Mouse (Mus musculus): ENCODE data around the gene Polr1c. TPM values are rescaled to one million over a fixed set of nuclear protein-coding genes. Genes with fewer than 3 reads are reported as not detected.

Gene Polr1c
- polyA plus RNA-seq, 1 experiment from 2014 or later, result 56.3 TPM

DNA sequence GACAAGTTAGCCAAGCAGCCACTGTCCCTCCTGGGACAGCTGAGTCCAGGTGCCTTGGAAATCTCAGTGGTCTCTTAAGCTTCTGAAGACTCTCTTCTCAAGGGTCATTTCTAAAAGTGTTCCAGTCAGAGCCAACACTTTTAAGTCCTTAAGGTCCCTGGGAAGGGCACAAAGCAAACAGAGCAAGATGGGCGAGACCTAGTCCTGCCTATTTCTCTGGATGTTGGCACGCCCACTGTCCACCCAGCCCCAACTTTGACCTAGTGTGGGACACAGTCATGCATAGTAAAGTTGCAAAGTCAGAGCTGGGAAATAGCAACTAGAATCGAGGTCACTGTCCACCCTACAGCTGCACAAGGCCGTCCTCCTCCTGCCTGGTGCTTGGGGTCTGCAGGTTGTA is 4.9 kb downstream of the Polr1c start:
- Histone ChIP-seq H3K27ac (no peak overlapping the region), H3K36me3 (peaks cover 82% of the 10 kb centered on the region)
- ATAC-seq, result no peak

DNA sequence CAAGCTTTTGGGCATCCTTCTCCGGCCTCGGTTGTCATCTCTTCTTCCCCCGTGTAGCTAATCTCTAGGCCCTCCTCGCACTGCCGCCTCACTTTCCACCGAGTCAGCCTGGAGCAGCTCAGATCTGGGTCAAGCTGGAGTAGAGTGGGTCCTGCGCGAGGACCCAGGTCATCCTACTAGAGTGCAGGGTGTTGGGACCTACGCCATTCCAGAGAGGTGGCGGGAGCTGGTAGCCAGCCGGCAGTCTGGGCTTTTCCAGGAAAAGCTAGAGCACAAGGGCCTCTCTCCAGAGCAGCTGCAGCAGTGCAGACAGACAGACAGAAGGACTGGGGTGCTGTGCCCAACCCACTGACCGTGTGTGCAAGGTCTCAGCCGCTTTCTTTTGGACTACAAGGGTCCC is 5.6 kb downstream of the Polr1c start:
- H3K4me3 ChIP-seq, result no peak overlapping the region
- no peak for ATAC-seq
- no peak overlapping the region for H3K27ac ChIP-seq
- H3K9me3 ChIP-seq (replicated peaks), result no peaks in the 10 kb centered on the region
- WGBS (ENCODE audit: insufficient replicate concordance), result 84% methylated on average over 13 of the region's 13 CpGs
- H3K27me3 ChIP-seq (replicated peaks), result no peaks in the 10 kb centered on the region
- H3K9ac ChIP-seq, result no peak overlapping the region
- H3K4me1 ChIP-seq, result peaks cover 16% of the 10 kb centered on the region
- H3K4me2 ChIP-seq, result no peak overlapping the region
- H3K36me3 ChIP-seq, result peaks cover 89% of the 10 kb centered on the region

More for the DNA sequence above, 4.9 kb downstream of the Polr1c start:
- no peak overlapping the region for H3K4me3 ChIP-seq
- no peaks in the 10 kb centered on the region for H3K27me3 ChIP-seq (replicated peaks)
- no peak overlapping the region for H3K4me2 ChIP-seq
- no peaks in the 10 kb centered on the region for H3K9me3 ChIP-seq (replicated peaks)
- peaks cover 13% of the 10 kb centered on the region for H3K4me1 ChIP-seq
- H3K9ac ChIP-seq, result no peak overlapping the region
- 79% methylated on average over 4 of the region's 4 CpGs for WGBS (ENCODE audit: insufficient replicate concordance)

DNA sequence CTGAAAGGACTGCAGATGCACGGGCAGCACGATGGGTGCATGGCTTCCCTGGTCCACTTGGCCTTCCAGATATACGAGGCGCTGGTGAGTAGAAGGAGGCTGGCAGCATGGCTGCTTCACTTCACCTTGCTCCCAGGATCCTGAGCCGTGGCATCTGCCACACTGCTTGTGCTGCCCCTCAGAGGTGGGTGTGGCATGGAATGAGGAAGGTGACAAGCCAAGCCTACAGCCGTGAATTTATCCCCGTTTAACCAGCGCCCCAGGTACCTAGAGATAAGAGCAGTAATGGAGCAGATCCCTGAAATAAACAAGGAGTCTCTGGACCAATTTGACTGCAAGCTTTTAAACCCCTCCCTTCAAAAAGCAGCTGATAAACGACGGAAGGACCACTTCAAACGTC is 6.4 kb downstream of the Polr1c start:
- no peak overlapping the region for H3K9ac ChIP-seq
- no peaks in the 10 kb centered on the region for H3K27me3 ChIP-seq (replicated peaks)
- H3K4me1 ChIP-seq, result peaks cover 16% of the 10 kb centered on the region
- H3K4me3 ChIP-seq, result no peak overlapping the region
- H3K27ac ChIP-seq, result no peak overlapping the region
- H3K9me3 ChIP-seq (replicated peaks), result no peaks in the 10 kb centered on the region
- WGBS (ENCODE audit: insufficient replicate concordance), result 63% methylated on average over 11 of the region's 11 CpGs
- ATAC-seq, result no peak
- no peak overlapping the region for H3K4me2 ChIP-seq
- H3K36me3 ChIP-seq, result peaks cover 97% of the 10 kb centered on the region

DNA sequence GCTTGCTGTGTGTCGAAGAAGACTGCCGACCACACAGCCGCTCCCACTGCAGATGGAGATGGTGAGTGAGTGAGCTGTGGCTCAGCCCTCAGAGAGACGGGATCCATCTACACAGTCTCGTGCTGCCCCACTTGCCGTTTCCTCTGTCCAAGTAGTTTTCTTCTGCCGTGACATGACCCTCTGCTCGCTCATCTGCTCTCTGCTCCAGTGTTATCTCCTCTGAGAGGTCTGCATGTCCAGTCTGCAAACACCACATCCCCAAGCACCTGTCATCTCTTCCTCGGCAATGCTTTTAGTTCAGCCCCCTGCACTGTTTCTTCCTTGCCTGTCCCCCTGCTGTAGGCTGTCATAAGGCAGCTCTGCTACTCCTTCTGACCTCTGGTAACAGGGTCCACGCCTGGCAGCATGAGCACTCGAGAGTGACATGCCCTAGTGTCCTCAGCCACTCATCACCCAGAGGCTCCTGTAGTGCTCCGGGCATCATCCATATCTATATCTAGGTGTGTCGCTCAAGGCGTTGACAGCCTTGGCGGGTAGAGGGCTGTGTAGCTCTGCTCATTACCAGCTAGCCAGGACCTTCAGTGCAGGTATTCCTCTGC is 8.2 kb downstream of the Polr1c start:
- Histone ChIP-seq H3K9me3 (replicated peaks) (no peaks in the 10 kb centered on the region), H3K27ac (no peak overlapping the region), H3K4me2 (no peak overlapping the region), H3K36me3 (peaks cover 98% of the 10 kb centered on the region), H3K4me1 (peaks cover 22% of the 10 kb centered on the region), H3K4me3 (no peak overlapping the region), H3K27me3 (replicated peaks) (no peaks in the 10 kb centered on the region), H3K9ac (no peak overlapping the region)
- ATAC-seq, result no peak
- WGBS (ENCODE audit: insufficient replicate concordance), result 75% methylated on average over 15 of the region's 15 CpGs

DNA sequence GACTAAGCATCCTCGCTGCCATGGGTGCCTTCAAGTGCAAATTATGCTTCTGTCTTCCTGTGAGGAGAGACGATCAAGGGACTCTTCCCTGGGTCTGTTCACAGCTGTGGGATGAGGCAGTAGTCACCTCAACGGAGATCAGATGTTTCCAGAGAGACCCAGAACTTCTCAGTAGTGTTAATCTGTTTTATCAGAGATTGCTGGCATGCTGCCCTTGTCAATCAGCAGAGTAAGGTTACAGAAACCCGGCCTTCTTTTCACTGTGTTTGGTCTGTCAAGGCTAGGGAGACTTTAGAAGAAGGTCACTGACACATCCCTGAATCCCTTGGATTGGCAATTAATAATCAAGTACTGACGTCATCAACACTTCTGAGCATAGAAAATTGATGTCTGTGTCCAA is 10.4 kb downstream of the Polr1c start:
- no peaks in the 10 kb centered on the region for H3K27me3 ChIP-seq (replicated peaks)
- peaks cover 98% of the 10 kb centered on the region for H3K36me3 ChIP-seq
- H3K9ac ChIP-seq, result no peak overlapping the region
- H3K4me3 ChIP-seq, result no peak overlapping the region
- H3K4me2 ChIP-seq, result no peak overlapping the region
- peaks cover 22% of the 10 kb centered on the region for H3K4me1 ChIP-seq
- 69% methylated on average over 5 of the region's 5 CpGs for WGBS (ENCODE audit: insufficient replicate concordance)
- H3K9me3 ChIP-seq (replicated peaks), result no peaks in the 10 kb centered on the region
- peak overlapping the region; percentile 53 for H3K27ac ChIP-seq
- no peak for ATAC-seq

DNA sequence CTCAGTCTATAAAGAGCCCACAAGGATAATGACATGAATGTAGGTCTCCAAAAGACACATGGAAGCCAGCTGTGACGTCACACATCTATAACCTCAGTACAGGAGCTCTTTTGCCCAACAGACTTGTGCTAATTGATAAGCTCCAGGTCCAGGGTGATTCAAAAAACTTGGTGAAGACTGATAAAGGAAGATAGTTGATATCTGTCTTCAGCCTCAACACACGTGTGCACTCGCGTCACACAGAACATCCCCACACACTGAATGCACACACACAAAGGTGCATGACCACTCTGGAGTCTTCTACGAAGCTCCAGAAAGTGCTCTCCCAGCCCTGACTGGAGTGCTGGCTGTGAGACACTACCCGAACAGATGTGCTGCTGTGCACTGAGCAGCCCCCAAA is 10.8 kb downstream of the Polr1c start:
- peaks cover 98% of the 10 kb centered on the region for H3K36me3 ChIP-seq
- H3K4me2 ChIP-seq, result no peak overlapping the region
- peak; percentile 75 for ATAC-seq
- peaks cover 22% of the 10 kb centered on the region for H3K4me1 ChIP-seq
- H3K27me3 ChIP-seq (replicated peaks), result no peaks in the 10 kb centered on the region
- WGBS (ENCODE audit: insufficient replicate concordance), result 47% methylated on average over 6 of the region's 6 CpGs
- no peak overlapping the region for H3K4me3 ChIP-seq
- H3K9me3 ChIP-seq (replicated peaks), result no peaks in the 10 kb centered on the region
- no peak overlapping the region for H3K9ac ChIP-seq
- peak overlapping the region; percentile 53 for H3K27ac ChIP-seq

DNA sequence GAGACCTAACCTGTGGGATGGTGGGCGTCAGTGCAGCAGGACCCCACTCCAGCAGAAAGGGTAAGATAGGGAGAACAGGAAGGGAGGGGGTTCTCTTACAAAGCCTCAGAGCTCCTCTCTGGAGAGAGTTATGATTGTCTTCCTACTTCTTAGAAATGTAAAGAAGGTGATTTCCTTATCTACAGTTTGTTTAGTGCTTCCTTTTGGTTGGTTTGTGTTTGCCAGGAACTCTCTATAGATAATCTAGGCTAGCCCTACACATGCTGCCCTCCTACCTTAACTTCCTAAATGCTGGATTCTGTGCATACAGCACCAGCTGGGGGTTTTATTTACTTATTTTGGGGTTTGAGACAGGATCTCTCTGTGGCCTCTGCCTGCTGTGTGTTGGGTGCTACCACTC is 11.8 kb downstream of the Polr1c start:
- Histone ChIP-seq H3K9ac (no peak overlapping the region), H3K4me3 (no peak overlapping the region), H3K27me3 (replicated peaks) (no peaks in the 10 kb centered on the region), H3K27ac (0 out of 2 replicates have a peak overlapping the region, but pooled peaks have one; percentile 53), H3K4me2 (no peak overlapping the region), H3K36me3 (peaks cover 97% of the 10 kb centered on the region), H3K9me3 (replicated peaks) (no peaks in the 10 kb centered on the region), H3K4me1 (peaks cover 22% of the 10 kb centered on the region)
- no peak for ATAC-seq
- 60% methylated on average over 1 of the region's 1 CpGs for WGBS (ENCODE audit: insufficient replicate concordance)

DNA sequence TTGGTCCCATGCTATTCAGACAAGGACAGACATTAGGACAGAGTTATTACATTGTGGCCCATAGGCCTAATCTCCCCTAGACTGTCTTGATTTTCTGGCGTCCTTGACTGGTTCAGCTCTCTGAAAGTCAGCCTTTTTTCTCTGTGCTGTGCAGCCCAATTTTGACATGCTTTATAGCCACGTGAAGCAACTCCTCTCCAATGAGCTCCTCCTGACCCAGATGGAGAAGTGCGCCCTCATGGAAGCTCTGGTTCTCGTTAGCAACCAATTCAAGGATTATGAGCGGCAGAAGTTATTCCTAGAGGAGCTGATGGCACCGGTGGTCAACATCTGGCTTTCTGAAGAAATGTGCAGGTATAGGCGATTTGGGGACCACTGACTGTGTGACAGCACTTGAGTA is 20.3 kb downstream of the Polr1c start:
- WGBS (ENCODE audit: insufficient replicate concordance), result 79% methylated on average over 7 of the region's 7 CpGs
- Histone ChIP-seq H3K36me3 (peaks cover 99% of the 10 kb centered on the region), H3K27ac (no peak overlapping the region), H3K9me3 (replicated peaks) (no peaks in the 10 kb centered on the region), H3K4me2 (no peak overlapping the region), H3K4me1 (no peaks in the 10 kb centered on the region), H3K27me3 (replicated peaks) (no peaks in the 10 kb centered on the region), H3K4me3 (no peak overlapping the region), H3K9ac (no peak overlapping the region)
- ATAC-seq, result no peak

DNA sequence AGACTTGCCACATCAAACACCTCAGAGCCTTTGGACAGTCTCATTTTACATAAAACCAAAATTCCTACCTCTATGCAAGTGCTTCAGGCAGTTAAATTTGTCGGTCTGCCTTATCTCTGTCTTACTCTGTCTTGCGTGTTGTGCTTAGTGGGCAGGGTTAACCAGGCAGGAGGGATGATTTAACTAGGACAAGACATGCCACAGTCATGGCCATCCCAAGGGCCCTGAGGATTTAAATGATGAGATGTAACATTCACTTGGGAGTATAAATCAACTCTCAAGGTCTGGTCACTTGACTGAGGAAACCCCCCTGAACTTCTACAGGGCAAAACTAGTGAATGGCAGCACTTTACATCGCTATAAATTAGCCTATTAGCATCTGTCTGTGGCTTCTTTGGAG is 26.3 kb downstream of the Polr1c start:
- peaks cover 100% of the 10 kb centered on the region for H3K36me3 ChIP-seq
- ATAC-seq, result no peak
- H3K27ac ChIP-seq, result no peak overlapping the region
- H3K4me3 ChIP-seq, result no peak overlapping the region
- no peaks in the 10 kb centered on the region for H3K27me3 ChIP-seq (replicated peaks)
- H3K9me3 ChIP-seq (replicated peaks), result no peaks in the 10 kb centered on the region
- no peak overlapping the region for H3K9ac ChIP-seq
- H3K4me1 ChIP-seq, result no peaks in the 10 kb centered on the region
- WGBS (ENCODE audit: insufficient replicate concordance), result 72% methylated on average over 3 of the region's 3 CpGs
- H3K4me2 ChIP-seq, result no peak overlapping the region

DNA sequence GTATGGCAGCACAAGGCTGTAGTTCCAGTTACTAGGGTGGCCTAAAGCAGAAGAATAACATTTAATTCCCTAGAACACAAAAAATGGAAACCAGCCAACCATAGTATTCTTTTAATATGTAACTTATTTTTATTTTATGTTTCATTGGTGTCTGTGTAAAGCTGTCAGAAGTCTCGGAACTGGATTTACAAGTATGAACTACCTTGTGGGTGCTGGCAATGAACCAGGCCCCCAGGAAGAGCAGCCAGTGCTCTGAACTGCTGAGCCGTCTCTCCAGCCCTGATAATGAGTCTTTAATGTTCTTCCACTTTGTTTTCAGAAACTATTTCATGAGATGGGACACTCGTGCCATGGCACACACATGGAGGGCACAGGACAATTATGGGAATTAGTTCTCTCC is 37.3 kb downstream of the Polr1c start:
- no peak overlapping the region for H3K4me3 ChIP-seq
- no peaks in the 10 kb centered on the region for H3K9me3 ChIP-seq (replicated peaks)
- no peak overlapping the region for H3K9ac ChIP-seq
- ATAC-seq, result no peak
- no peak overlapping the region for H3K4me2 ChIP-seq
- no peaks in the 10 kb centered on the region for H3K27me3 ChIP-seq (replicated peaks)
- 80% methylated on average over 3 of the region's 3 CpGs for WGBS (ENCODE audit: insufficient replicate concordance)
- H3K4me1 ChIP-seq, result no peaks in the 10 kb centered on the region
- H3K36me3 ChIP-seq, result peaks cover 99% of the 10 kb centered on the region
- H3K27ac ChIP-seq, result no peak overlapping the region

DNA sequence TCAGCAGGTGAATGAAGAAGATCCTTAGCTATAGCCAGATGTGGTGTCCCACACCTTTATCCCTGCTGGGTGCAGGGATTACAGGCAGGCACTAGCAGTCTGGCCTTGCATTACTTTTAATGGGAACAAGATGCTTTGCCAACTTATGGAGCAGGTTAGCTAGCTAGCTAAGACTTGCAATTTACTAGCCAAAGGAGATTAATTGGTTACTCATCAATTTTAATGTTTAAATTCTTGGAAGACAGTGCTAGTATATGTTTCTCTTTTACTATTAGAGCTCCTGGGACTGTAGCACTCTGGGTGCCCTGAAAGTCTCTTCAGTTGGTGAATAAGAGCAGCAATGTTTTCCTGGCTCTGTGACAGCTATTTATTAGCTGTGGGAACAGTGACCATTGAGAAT is 41.2 kb downstream of the Polr1c start:
- peaks cover 73% of the 10 kb centered on the region for H3K36me3 ChIP-seq
- H3K27me3 ChIP-seq (replicated peaks), result no peaks in the 10 kb centered on the region
- H3K27ac ChIP-seq, result no peak overlapping the region
- H3K9ac ChIP-seq, result no peak overlapping the region
- no peak overlapping the region for H3K4me3 ChIP-seq
- no peaks in the 10 kb centered on the region for H3K9me3 ChIP-seq (replicated peaks)
- H3K4me2 ChIP-seq, result no peak overlapping the region
- ATAC-seq, result no peak
- H3K4me1 ChIP-seq, result peaks cover 15% of the 10 kb centered on the region

DNA sequence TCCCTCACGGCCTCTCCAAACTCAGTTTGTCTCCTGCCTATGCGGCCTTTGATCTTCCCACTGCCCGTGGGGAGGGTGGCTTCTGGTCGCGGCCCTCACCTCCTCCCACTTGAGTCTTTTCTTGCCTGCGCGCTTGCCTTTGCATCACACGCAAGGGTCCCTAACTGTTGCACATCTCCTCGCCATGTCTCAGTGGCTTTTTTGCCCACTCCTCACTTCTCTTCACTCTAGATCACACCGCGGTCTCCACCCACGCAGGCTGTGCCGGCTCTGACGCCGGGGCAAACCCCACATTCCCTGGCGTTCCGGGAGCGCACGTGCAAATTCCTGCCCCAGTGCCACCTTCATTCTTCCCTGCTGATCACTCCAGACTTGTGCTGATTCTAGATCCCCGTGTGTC is 44.8 kb downstream of the Polr1c start:
- H3K36me3 ChIP-seq, result peaks cover 58% of the 10 kb centered on the region
- peak overlapping the region; percentile 90 for H3K4me2 ChIP-seq
- peak overlapping the region; percentile 85 for H3K9ac ChIP-seq
- no peaks in the 10 kb centered on the region for H3K9me3 ChIP-seq (replicated peaks)
- peak overlapping the region; percentile 91 for H3K4me3 ChIP-seq
- peaks cover 34% of the 10 kb centered on the region for H3K4me1 ChIP-seq
- 0 out of 2 replicates have a peak, but pooled peaks have one; percentile 0 for ATAC-seq
- no peaks in the 10 kb centered on the region for H3K27me3 ChIP-seq (replicated peaks)
- peak overlapping the region; percentile 98 for H3K27ac ChIP-seq
- WGBS (ENCODE audit: insufficient replicate concordance), result 0% methylated on average over 20 of the region's 20 CpGs

DNA sequence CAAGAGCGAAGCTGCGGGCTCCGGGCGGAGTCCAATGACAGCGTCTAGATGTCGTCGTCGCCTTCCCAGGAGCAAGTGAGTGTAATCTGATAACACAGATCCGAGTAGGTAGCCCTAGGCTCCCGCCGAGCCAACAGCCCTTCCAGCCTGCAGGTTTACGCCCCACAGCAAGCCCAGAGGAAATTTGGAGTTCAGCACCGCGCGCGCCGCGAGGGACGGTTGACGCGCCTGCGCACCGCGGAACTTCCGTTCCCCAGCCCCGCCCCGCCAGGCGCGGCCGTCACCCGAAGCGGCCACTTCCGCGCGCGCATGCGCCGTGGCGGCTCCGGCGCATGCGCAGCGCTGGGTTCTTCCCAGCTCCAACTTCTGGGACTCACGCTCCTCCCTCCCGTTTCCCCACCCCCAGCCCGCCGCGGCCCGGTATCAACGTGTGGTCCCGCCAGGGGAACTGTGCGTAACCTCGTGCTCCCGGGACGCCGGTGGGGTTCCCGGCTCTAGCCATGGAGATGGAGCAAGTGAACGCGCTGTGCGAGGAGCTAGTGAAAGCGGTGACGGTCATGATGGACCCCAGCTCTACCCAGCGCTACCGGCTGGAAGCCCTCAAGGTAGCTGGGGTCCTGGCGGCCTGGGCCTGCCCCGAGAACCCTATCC is 45.3 kb downstream of the Polr1c start, which contains the start of the genes Polh and Xpo5:
Gene Polh (minus strand): TSS at position 225 of the 651 bp plus-strand sequence.
Gene Xpo5 (plus strand): TSS at position 362 of the 651 bp plus-strand sequence.
- no peaks in the 10 kb centered on the region for H3K9me3 ChIP-seq (replicated peaks)
- WGBS (ENCODE audit: insufficient replicate concordance), result under 1% methylated on average over 62 of the region's 66 CpGs
- H3K27ac ChIP-seq, result peak within 1 kb of the TSS; percentile 98
- peak within 1 kb of the TSS; percentile 85 for H3K9ac ChIP-seq
- H3K27me3 ChIP-seq (replicated peaks), result no peaks in the 10 kb centered on the region
- H3K4me2 ChIP-seq, result peak within 1 kb of the TSS; percentile 90
- peak within 1 kb of the TSS; percentile 91 for H3K4me3 ChIP-seq
- peaks cover 58% of the 10 kb centered on the region for H3K36me3 ChIP-seq
- peak; percentile 97 for ATAC-seq
- H3K4me1 ChIP-seq, result peaks cover 34% of the 10 kb centered on the region

Data from liver, embryonic 12.5 days (tissue).